ENCODE assay signal across 17 mouse cellular contexts in genomic region chr6:67186537-67187274, GRCm38 (mm10). TPM values are rescaled to one million over a fixed set of nuclear protein-coding genes. Genes with fewer than 3 reads are reported as not detected.
DNase-seq lines count a peak whose midpoint lies in the region; ATAC-seq and TF ChIP-seq lines count a peak whose summit lies in the region.
"Had no signal": no experiment of that assay in that cellular context is flagged by ENCODE, and none has a peak within 500 bp of the region (broad histone marks: within the 10 kb centered on the region; RNA-seq: fewer than 3 reads in every experiment).

No protein-coding gene starts in this region.

- no peaks in the 10 kb centered on the region for H3K27me3 ChIP-seq in stomach, embryonic 15.5 days (replicated peaks)
- no peaks in the 10 kb centered on the region for H3K27me3 ChIP-seq in stomach, postnatal 0 days (ENCODE audit: control insufficient read depth, insufficient read depth, low read length)
- H3K27me3 ChIP-seq: embryonic facial prominence, embryonic 13.5 days; forebrain, embryonic 13.5 days; hindbrain, embryonic 12.5 days; lung, embryonic 15.5 days; midbrain, embryonic 12.5 days; neural tube, embryonic 15.5 days had no signal

- WGBS in stomach, embryonic 15.5 days: 77% methylated on average over 7 of the region's 7 CpGs
- WGBS in stomach, postnatal 0 days: 74% methylated on average over 7 of the region's 7 CpGs

- no peak for DNase-seq in stomach, postnatal 0 days (ENCODE audit: low spot score)
- DNase-seq in c-Kit-positive CD71-positive TER-119-positive erythroid progenitor cells, embryonic 14.5 days (ENCODE audit: low spot score): peak; percentile 43
- no peak for DNase-seq in spleen, adult 18-20 months
- no peak for DNase-seq in layer of hippocampus, postnatal 14 days (ENCODE audit: low spot score in 2 of 2)
- no peak for DNase-seq in ovary, postnatal 36 days (ENCODE audit: low spot score)
- DNase-seq: cerebellum, adult 18-20 months; kidney, adult 18-20 months; kidney, postnatal 4 days had no signal

- H3K9ac ChIP-seq in stomach, embryonic 15.5 days: no peak overlapping the region
- H3K9ac ChIP-seq in stomach, postnatal 0 days (ENCODE audit: low read length): no peak overlapping the region
- H3K9ac ChIP-seq: embryonic facial prominence, embryonic 13.5 days; forebrain, embryonic 13.5 days; hindbrain, embryonic 12.5 days; lung, embryonic 15.5 days; midbrain, embryonic 12.5 days; neural tube, embryonic 15.5 days had no signal

- no peak for TF ChIP-seq EP300 in stomach, postnatal 0 days (optimal IDR thresholded peaks at IDR 0.05)

- no peaks in the 10 kb centered on the region for H3K4me1 ChIP-seq in stomach, embryonic 15.5 days
- no peaks in the 10 kb centered on the region for H3K4me1 ChIP-seq in stomach, postnatal 0 days (replicated peaks; ENCODE audit: control insufficient read depth, insufficient read depth)
- H3K4me1 ChIP-seq: embryonic facial prominence, embryonic 13.5 days; forebrain, embryonic 13.5 days; hindbrain, embryonic 12.5 days; lung, embryonic 15.5 days; midbrain, embryonic 12.5 days; neural tube, embryonic 15.5 days had no signal

- no peaks in the 10 kb centered on the region for H3K36me3 ChIP-seq in stomach, embryonic 15.5 days
- H3K36me3 ChIP-seq in stomach, postnatal 0 days (ENCODE audit: control insufficient read depth, insufficient read depth, low read length): no peaks in the 10 kb centered on the region
- H3K36me3 ChIP-seq: embryonic facial prominence, embryonic 13.5 days; hindbrain, embryonic 12.5 days; lung, embryonic 15.5 days; midbrain, embryonic 12.5 days; neural tube, embryonic 15.5 days had no signal

- no peak overlapping the region for H3K4me3 ChIP-seq in stomach, embryonic 15.5 days (replicated peaks)
- no peak overlapping the region for H3K4me3 ChIP-seq in stomach, postnatal 0 days (ENCODE audit: low read depth, low read length)
- H3K4me3 ChIP-seq: embryonic facial prominence, embryonic 13.5 days; forebrain, embryonic 13.5 days; hindbrain, embryonic 12.5 days; lung, embryonic 15.5 days; midbrain, embryonic 12.5 days; neural tube, embryonic 15.5 days had no signal

- peak; percentile 78; the same call in 1 of the 2 replicates for ATAC-seq in stomach, embryonic 15.5 days (ENCODE audit: insufficient read depth, low FRiP score, low read depth)
- no peak for ATAC-seq in stomach, postnatal 0 days (ENCODE audit: low FRiP score, low TSS enrichment)
- peak; percentile 9 to 15; a peak in 1 of 4 replicates for ATAC-seq in hematopoietic stem cell, adult 5-6 weeks (replicated peaks in 1 of 2; ENCODE audit: insufficient read depth in 1 of 2, low FRiP score in 2 of 2, low TSS enrichment in 1 of 2, low read depth in 1 of 2, poor library complexity in 2 of 2, severe bottlenecking in 2 of 2)
- ATAC-seq in megakaryocyte, adult 5-6 weeks (ENCODE audit: poor library complexity, severe bottlenecking): peak; percentile 13; the same call in 1 of the 2 replicates
- ATAC-seq: forebrain, embryonic 13.5 days had no signal

- no peak overlapping the region for H3K27ac ChIP-seq in stomach, embryonic 15.5 days
- H3K27ac ChIP-seq in stomach, postnatal 0 days (replicated peaks): no peak overlapping the region
- H3K27ac ChIP-seq: embryonic facial prominence, embryonic 13.5 days; forebrain, embryonic 13.5 days; hindbrain, embryonic 12.5 days; lung, embryonic 15.5 days; midbrain, embryonic 12.5 days; neural tube, embryonic 15.5 days had no signal

- H3K4me2 ChIP-seq in stomach, embryonic 15.5 days: no peak overlapping the region
- no peak overlapping the region for H3K4me2 ChIP-seq in stomach, postnatal 0 days (replicated peaks; ENCODE audit: low read depth)
- H3K4me2 ChIP-seq: embryonic facial prominence, embryonic 13.5 days; forebrain, embryonic 13.5 days; hindbrain, embryonic 12.5 days; lung, embryonic 15.5 days; midbrain, embryonic 12.5 days; neural tube, embryonic 15.5 days had no signal

- H3K9me3 ChIP-seq in stomach, embryonic 15.5 days: no peaks in the 10 kb centered on the region
- no peaks in the 10 kb centered on the region for H3K9me3 ChIP-seq in stomach, postnatal 0 days (ENCODE audit: control insufficient read depth, low read length)
- H3K9me3 ChIP-seq: embryonic facial prominence, embryonic 13.5 days; forebrain, embryonic 13.5 days; hindbrain, embryonic 12.5 days; lung, embryonic 15.5 days; midbrain, embryonic 12.5 days; neural tube, embryonic 15.5 days had no signal

- no peak for TF ChIP-seq CTCF in stomach, postnatal 0 days (IDR thresholded peaks at IDR 0.05; ENCODE audit: low read depth)

RNA-seq across cellular contexts. Expression of gene Serbp1, which starts 51.3 kb away (rescaled TPM):
- 408 and 422 TPM in 2 replicates for polyA plus RNA-seq in stomach, embryonic 15.5 days (2015; fragmentation: Nextera tagmentation; extraction: Ambion mirVana)
- polyA plus RNA-seq in stomach, postnatal 0 days (2015; fragmentation: Nextera tagmentation; extraction: Ambion mirVana): 281 and 284 TPM in 2 replicates
- total RNA-seq in hematopoietic stem cell, adult 5-6 weeks (2017): 1,887 and 2,311 TPM in 2 replicates
- total RNA-seq in megakaryocyte, adult 5-6 weeks (2015): 412 and 434 TPM in 2 replicates
- 996 and 1,021 TPM in 2 replicates for total RNA-seq in megakaryocyte, adult 5-6 weeks (2017)
- 100 to 1,000 TPM; 227 to 243 TPM for total RNA-seq in layer of hippocampus, postnatal 14 days (2021)
